Mouse (Mus musculus) liver, embryonic 16.5 days (tissue): ENCODE data around the gene Ccdc38. TPM values are rescaled to one million over a fixed set of nuclear protein-coding genes. Genes with fewer than 3 reads are reported as not detected.
"Not testable (repeated sequence)": the region's sequence is repeated elsewhere in the genome, so short reads cannot be mapped to it uniquely, and the experiment has no call there.

Experiments
- ATAC-seq: fragments of 200-750 bp; cut with Nextera tagmentation; 2 replicates; pipeline ENCODE4 v1.8.0; 2017; ENCODE audit warnings: low read depth, mild to moderate bottlenecking, moderate number of reproducible peaks, moderate library complexity
- H3K27ac ChIP-seq: fragments of 300-500 bp; sonication (generic); 2 replicates; pipeline ENCODE4 v1.5.1; 2014; ENCODE audit warnings: mild to moderate bottlenecking, low read length
- H3K27me3 ChIP-seq: fragments of 300-500 bp; sonication (generic); 2 replicates; pipeline ENCODE4 v1.6.1; 2014; ENCODE audit warnings: low read depth, low read length, mixed read lengths; ENCODE audit not compliant: control insufficient read depth, insufficient read depth
- H3K36me3 ChIP-seq: fragments of 300-500 bp; sonication (generic); 2 replicates; pipeline ENCODE4 v1.6.1; 2014; ENCODE audit warnings: mild to moderate bottlenecking; ENCODE audit not compliant: control insufficient read depth, insufficient read depth
- H3K4me1 ChIP-seq: fragments of 300-500 bp; sonication (generic); 2 replicates; pipeline ENCODE4 v1.6.1; 2014; ENCODE audit warnings: low read depth, low read length, mixed read lengths; ENCODE audit not compliant: control insufficient read depth
- H3K4me2 ChIP-seq: fragments of 300-500 bp; sonication (generic); 2 replicates; pipeline ENCODE4 v1.6.1; 2014; ENCODE audit warnings: low read depth, low read length, mixed read lengths
- H3K4me3 ChIP-seq: fragments of 300-500 bp; sonication (generic); 2 replicates; pipeline ENCODE4 v1.5.1; 2014; ENCODE audit warnings: low read depth, mild to moderate bottlenecking, low read length
- H3K9ac ChIP-seq: fragments of 300-500 bp; sonication (generic); 2 replicates; pipeline ENCODE4 v1.6.1; 2014; ENCODE audit warnings: low read depth, low read length
- H3K9me3 ChIP-seq: fragments of 300-500 bp; sonication (generic); replicated peaks from 2 replicates; pipeline ENCODE4 v1.6.1; 2016; ENCODE audit warnings: low read length; ENCODE audit not compliant: control insufficient read depth
- WGBS: fragments of 180-500 bp; shearing (Covaris S2); extraction: QIAGEN DNeasy Blood & Tissue Kit; methylation state at CpG from one replicate; pipeline ENCODE4 v1.1.7; 2014; ENCODE audit not compliant: insufficient replicate concordance; 5-methylcytosine and 5-hydroxymethylcytosine counted together
- polyA plus RNA-seq: library from polyadenylated mRNA; unstranded; fragments of >200 nt; fragmentation: Nextera tagmentation; extraction: Ambion mirVana; gene quantifications from 2 replicates; pipeline ENCODE4 v1.2.1, GENCODE M21; 2015

Ccdc38 gene
- polyA plus RNA-seq, 1 experiment from 2014 or later: 0.04 TPM

DNA sequence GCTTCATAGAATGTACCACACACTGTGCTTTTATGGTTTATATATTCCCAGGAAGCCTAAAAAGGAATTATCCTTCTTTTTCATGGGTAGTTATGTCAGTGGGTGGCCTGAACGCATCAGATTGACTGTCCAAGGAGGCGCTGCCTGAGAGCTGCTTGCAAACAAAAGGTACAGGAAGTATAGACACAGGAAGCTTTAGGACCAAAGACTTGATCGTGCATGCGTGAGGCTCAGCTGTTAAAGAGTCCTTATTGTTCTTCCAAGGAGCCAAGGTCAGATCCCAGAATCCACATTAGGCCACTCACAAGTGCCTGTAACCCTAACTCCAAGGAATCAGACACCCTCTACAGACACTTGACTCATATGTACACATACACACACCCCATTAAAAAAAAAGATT is 1.9 kb downstream of the Ccdc38 start:
- Histone ChIP-seq H3K36me3 (no peaks in the 10 kb centered on the region), H3K4me3 (no peak overlapping the region), H3K4me2 (no peak overlapping the region), H3K9me3 (no peaks in the 10 kb centered on the region), H3K27ac (no peak overlapping the region), H3K4me1 (peaks cover 10% of the 10 kb centered on the region), H3K9ac (no peak overlapping the region), H3K27me3 (no peaks in the 10 kb centered on the region)
- 45% methylated on average over 4 of the region's 4 CpGs for WGBS
- ATAC-seq: no peak

DNA sequence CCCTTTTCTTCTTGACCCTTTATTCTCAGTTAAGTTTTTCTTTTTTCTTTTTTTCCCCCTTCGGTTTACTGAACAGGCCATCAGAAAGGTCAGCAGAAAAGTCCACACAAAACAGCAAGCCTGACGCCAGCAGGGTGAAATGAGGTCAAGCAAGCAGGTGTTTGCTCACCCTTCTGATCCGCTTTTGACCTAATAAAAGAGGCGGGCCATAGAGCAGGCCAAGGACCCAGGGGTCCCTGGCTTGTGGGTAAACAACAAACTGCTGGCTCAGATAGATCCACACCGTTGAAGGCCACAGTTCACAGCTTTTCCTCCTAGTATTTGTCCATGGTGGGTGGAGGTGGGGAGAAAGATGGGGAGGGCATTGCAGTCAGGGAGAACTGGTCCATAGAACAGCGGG is 2.7 kb downstream of the Ccdc38 start:
- H3K4me3 ChIP-seq: no peak overlapping the region
- H3K36me3 ChIP-seq: no peaks in the 10 kb centered on the region
- no peak overlapping the region for H3K9ac ChIP-seq
- 58% methylated on average over 6 of the region's 6 CpGs for WGBS
- peak; percentile 39; the same call in 1 of the 2 replicates for ATAC-seq
- H3K27ac ChIP-seq: no peak overlapping the region
- no peaks in the 10 kb centered on the region for H3K9me3 ChIP-seq
- peaks cover 10% of the 10 kb centered on the region for H3K4me1 ChIP-seq
- H3K27me3 ChIP-seq: no peaks in the 10 kb centered on the region
- H3K4me2 ChIP-seq: no peak overlapping the region

DNA sequence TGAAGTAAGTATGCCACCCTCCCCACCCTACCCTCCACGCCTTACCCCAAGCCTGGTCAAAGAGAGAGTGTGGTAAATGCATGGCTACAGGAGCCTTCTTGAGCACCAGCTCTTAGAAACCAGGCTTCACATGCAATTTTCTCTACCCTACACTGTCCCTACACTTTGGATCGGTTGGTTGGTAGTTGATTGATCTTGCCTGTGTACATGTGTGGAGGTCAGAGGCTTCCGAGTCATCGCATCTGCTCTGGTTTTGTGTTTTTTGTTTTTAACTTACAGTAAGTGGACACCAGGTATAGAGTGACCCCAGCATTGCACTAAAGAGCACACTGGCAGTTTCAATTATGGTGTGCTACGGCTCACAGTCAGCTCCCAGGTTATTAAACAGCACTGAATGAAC is 3.7 kb downstream of the Ccdc38 start:
- no peaks in the 10 kb centered on the region for H3K27me3 ChIP-seq
- no peak for ATAC-seq
- H3K36me3 ChIP-seq: no peaks in the 10 kb centered on the region
- no peak overlapping the region for H3K4me3 ChIP-seq
- peaks cover 10% of the 10 kb centered on the region for H3K4me1 ChIP-seq
- H3K27ac ChIP-seq: no peak overlapping the region
- 57% methylated on average over 5 of the region's 5 CpGs for WGBS
- H3K9ac ChIP-seq: no peak overlapping the region
- H3K4me2 ChIP-seq: no peak overlapping the region
- no peaks in the 10 kb centered on the region for H3K9me3 ChIP-seq

DNA sequence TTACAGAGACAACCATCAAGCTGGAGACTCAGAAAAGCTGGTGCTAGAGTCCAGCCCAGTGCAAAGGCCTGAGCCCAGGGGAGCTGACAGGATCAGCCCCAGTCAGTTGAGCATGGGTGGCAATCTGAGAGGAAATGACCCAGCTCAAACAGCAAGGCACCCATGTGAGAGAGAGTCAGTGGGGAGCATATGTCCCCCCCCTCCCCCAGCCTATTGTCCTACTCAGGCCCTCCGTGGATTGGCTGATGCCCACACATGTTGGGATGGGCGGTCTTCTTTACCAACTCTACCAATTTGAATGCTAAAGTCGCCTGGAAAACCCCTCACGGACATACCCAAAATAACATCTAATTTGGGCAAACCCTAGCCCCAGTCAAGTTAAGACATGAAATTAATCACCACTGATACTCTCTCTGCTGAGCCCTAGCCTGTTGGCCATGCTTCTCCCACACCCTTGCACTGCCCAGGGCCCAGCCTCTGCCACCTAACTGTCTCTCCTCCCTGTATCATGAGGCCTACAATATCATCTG is 7.4 kb downstream of the Ccdc38 start:
- Histone ChIP-seq H3K27me3 (no peaks in the 10 kb centered on the region), H3K36me3 (no peaks in the 10 kb centered on the region), H3K9ac (no peak overlapping the region), H3K27ac (no peak overlapping the region), H3K4me2 (no peak overlapping the region), H3K4me3 (no peak overlapping the region), H3K9me3 (no peaks in the 10 kb centered on the region), H3K4me1 (no peaks in the 10 kb centered on the region)
- ATAC-seq: no peak
- 70% methylated on average over 4 of the region's 4 CpGs for WGBS

DNA sequence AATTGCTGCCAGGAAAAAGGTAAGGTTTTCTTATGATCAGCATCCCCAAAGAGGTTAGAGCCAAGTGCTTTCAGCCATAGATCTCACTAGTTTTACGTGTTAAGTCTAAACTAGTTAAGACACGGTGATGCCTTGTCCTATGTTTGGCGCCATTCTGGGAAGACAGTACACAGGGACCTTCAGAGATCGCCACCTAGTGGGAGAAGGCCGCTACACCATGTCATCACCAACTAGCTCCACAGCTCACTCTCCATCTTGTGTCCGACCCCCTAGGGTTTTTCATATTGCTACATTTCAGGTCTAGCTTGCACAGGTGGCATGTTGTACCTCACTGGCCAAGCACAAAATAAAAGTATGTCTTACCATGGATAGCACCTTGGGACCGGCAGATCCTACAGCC is 8.6 kb downstream of the Ccdc38 start:
- ATAC-seq: peak; percentile 39; the same call in 1 of the 2 replicates
- H3K9ac ChIP-seq: no peak overlapping the region
- H3K27me3 ChIP-seq: no peaks in the 10 kb centered on the region

DNA sequence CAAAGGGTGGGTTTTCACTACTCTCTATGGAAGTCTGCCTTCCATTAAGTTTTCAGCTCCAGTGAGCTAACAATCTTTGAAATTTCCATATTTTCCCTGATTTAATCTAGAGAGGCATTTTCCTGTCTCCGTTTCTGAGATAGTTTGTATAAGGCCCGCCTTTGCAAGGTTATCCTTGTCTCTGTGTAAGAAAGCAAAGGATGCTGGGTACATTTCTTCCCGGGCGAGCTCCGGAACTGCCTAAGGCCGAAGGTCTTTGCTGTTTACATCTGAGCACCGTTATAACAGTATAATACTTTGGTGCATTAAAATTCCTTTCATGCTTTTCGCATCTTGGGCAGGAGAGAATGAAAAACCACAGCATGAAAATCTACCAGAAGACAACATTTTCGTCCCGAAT is 9.4 kb downstream of the Ccdc38 start:
- no peak overlapping the region for H3K9ac ChIP-seq

More for the DNA sequence above, 8.6 kb downstream of the Ccdc38 start:
- Histone ChIP-seq H3K4me2 (no peak overlapping the region), H3K4me1 (no peaks in the 10 kb centered on the region), H3K36me3 (no peaks in the 10 kb centered on the region), H3K27ac (no peak overlapping the region), H3K9me3 (no peaks in the 10 kb centered on the region), H3K4me3 (no peak overlapping the region)
- 8% methylated on average over 7 of the region's 7 CpGs for WGBS

DNA sequence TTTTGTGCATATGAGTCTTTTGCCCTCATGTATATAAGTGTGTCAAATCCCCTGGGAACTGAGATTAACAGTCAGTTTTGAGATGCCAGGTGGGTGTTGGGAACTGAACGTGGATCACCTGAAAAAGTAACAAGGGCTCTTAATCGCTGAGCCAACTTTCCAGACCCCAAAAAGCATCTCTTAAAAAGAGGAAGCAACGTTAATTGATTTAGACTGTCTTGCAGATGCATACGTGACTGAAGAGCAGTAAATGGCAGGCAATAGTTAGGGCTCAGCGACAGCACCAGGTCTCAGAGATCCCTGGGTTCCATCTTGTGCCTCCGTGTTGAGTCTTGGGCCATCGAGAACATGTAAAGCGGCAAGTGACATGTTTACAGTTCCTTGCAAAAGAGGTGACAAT is 12.2 kb downstream of the Ccdc38 start:
- ATAC-seq: no peak
- Histone ChIP-seq H3K9me3 (no peaks in the 10 kb centered on the region), H3K36me3 (no peaks in the 10 kb centered on the region), H3K9ac (no peak overlapping the region), H3K27ac (no peak overlapping the region), H3K4me1 (no peaks in the 10 kb centered on the region), H3K4me2 (no peak overlapping the region), H3K4me3 (no peak overlapping the region), H3K27me3 (no peaks in the 10 kb centered on the region)
- 56% methylated on average over 8 of the region's 8 CpGs for WGBS

More for the DNA sequence above, 9.4 kb downstream of the Ccdc38 start:
- Histone ChIP-seq H3K27me3 (no peaks in the 10 kb centered on the region), H3K4me3 (no peak overlapping the region), H3K4me2 (no peak overlapping the region), H3K27ac (no peak overlapping the region), H3K4me1 (no peaks in the 10 kb centered on the region), H3K36me3 (no peaks in the 10 kb centered on the region), H3K9me3 (no peaks in the 10 kb centered on the region)
- ATAC-seq: no peak
- 66% methylated on average over 10 of the region's 10 CpGs for WGBS

DNA sequence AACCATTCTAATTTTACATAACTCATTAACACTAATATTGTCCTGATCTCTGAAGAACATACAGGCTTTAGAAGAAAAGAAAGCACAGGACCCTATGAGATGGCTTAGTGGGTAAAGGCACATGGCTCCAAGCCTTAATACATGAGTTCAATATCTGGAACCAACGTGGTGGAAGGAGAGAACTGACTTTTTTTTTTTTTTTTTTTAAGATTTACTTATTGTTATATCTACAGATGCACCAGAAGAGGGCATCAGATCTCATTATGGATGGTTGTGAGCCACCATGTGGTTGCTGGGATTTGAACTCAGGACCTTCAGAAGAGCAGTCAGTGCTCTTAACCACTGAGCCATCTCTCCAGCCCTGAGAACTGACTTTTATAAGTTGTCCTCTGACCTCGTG is 17.5 kb downstream of the Ccdc38 start:
- not testable (repeated sequence) for ATAC-seq, H3K4me2 ChIP-seq, H3K27me3 ChIP-seq, H3K27ac ChIP-seq, H3K4me3 ChIP-seq, H3K4me1 ChIP-seq, H3K9me3 ChIP-seq, H3K9ac ChIP-seq, H3K36me3 ChIP-seq
- 43% methylated on average over 2 of the region's 2 CpGs for WGBS

DNA sequence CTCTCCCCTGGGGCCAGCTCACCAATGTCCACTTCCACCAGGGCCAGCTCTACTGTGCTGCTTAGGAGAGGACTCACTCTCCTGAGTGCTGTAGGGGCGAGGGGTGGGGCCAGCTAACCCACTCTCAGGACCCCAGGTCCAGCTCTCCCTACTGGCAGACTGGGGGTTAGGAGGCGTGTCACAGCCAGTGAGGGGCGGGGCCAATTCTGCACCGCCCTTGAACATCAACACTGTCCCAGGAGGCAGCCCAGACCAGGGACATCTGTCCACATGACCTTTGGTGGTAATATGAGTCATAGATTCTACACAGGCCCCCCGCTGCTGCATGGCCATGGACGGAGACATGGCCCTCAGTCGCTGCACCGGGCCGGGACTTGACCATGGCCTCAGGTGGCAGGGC is 19.4 kb downstream of the Ccdc38 start:
- Histone ChIP-seq H3K36me3 (no peaks in the 10 kb centered on the region), H3K4me3 (no peak overlapping the region), H3K27ac (no peak overlapping the region), H3K27me3 (no peaks in the 10 kb centered on the region), H3K4me1 (no peaks in the 10 kb centered on the region), H3K9ac (no peak overlapping the region), H3K4me2 (no peak overlapping the region), H3K9me3 (no peaks in the 10 kb centered on the region)
- WGBS: 45% methylated on average over 9 of the region's 9 CpGs
- ATAC-seq: peak; percentile 60
